Mouse (Mus musculus): ENCODE data around the gene Prm3.

DNA sequence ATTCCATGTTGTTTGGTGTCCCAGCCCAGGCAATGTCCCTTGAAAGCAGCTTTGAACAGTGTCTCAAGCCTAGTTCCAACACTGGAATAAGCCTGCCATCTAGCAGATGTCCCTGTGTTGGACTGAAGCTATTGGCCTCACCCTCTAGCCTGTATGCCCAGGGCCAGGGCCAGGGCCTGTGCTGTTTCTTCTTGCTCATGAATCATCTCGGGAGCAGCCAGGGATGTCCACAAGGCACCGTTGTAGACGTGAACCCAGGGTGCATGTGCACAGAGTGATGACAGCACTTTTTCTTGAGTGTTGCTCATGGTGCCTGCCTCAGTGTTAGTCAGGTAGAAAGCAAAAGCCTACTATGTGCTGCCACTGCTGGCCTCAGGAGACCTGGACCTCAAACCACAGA lies 46.5 kb upstream of the Prm3 start:
- no peak for TF ChIP-seq POLR2A (IDR thresholded peaks at IDR 0.05; ENCODE audit: low read depth, low read length)
- TF ChIP-seq CTCF (IDR thresholded peaks at IDR 0.05; ENCODE audit: borderline replicate concordance, insufficient read depth, low read length), result no peak

Measured in embryonic fibroblast, embryonic 13.5 days (primary cell).